Mouse (Mus musculus): ENCODE measurements around the gene Yju2. TPM values are rescaled to one million over a fixed set of nuclear protein-coding genes. Genes with fewer than 3 reads are reported as not detected.
"Not testable (repeated sequence)": the region's sequence is repeated elsewhere in the genome, so short reads cannot be mapped to it uniquely, and the experiment has no call there.

Yju2 gene
- 18.4 and 19.3 TPM in 2 replicates for polyA plus RNA-seq (2015; fragmentation: Nextera tagmentation; extraction: Ambion mirVana)

- peak within 1 kb of the TSS; percentile 98 for H3K27ac ChIP-seq (ENCODE audit: low read length)
- H3K4me1 ChIP-seq (ENCODE audit: control insufficient read depth, insufficient read depth, low read length) = peaks cover 14% of the 10 kb centered on the region
- peak within 1 kb of the TSS; percentile 82 for H3K9ac ChIP-seq (ENCODE audit: low read length)
- peaks cover 11% of the 10 kb centered on the region for H3K36me3 ChIP-seq (ENCODE audit: control insufficient read depth, insufficient read depth)
- peaks cover 18% of the 10 kb centered on the region for H3K27me3 ChIP-seq (ENCODE audit: control insufficient read depth, insufficient read depth, low read length)
- ATAC-seq (replicated peaks; ENCODE audit: extremely low read depth, insufficient read depth, low FRiP score) = peak; percentile 92
- peak within 1 kb of the TSS; percentile 73 for H3K4me3 ChIP-seq (ENCODE audit: low read length)
- WGBS = under 1% methylated on average over 45 of the region's 46 CpGs
- no peaks in the 10 kb centered on the region for H3K9me3 ChIP-seq (replicated peaks; ENCODE audit: control insufficient read depth, low read length)
- H3K4me2 ChIP-seq (ENCODE audit: low read depth, low read length) = peak within 1 kb of the TSS; percentile 66
Measured at GRCm38 (mm10) chr17:55958918-55959728, at the start of gene Yju2. Yju2 (plus strand) TSS chr17:55959099.

DNA sequence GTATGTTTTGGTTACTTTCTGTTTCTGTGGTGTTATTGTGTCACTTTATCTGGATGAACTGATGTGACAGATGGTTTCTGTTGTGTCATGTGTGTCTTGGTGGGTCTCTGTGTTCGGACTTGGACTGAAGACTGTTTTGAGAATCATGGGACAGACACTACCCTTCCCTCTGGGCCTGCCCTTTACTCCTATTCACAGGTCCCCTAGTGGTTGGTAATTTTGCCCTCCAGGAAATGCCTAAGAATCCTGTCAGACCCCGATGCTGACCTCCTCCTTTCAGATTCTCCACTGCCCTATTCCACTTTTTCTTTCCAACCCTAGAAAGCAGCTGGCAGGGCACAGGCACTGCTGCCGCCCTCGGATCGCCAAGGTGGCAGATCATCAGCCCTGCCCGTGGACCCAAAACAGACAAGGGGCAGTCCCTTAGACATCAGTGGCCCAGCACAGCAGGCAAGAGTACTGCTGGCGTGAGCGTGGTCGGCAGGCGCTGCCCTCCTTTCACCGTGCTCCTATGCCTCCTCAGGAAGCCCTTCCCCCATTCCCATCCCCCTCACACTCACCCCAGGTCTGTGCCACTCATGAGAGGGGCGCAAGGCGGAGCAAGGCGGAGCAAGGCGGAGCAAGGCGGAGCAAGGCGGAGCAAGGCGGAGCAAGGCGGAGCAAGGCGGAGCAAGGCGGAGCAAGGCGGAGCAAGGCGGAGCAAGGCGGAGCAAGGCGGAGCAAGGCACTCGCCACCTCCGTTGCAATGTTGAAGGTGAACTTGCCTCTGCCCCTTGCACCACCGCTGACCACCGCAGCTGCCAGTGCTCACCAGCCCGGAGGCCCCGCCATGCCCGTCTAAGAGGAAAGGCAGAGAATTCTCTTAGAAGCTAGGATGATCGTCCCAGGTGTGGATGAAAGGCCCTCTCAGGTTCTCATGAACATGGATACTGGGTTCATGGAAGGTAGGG, 27.1 kb upstream of the Yju2 start:
- H3K9ac ChIP-seq (ENCODE audit: low read length) = peak overlapping the region; percentile 82
- no peaks in the 10 kb centered on the region for H3K36me3 ChIP-seq (ENCODE audit: control insufficient read depth, insufficient read depth)
- 0 out of 2 replicates have a peak, but pooled peaks cover 2% of the 10 kb centered on the region for H3K4me1 ChIP-seq (ENCODE audit: control insufficient read depth, insufficient read depth, low read length)
- H3K27me3 ChIP-seq (ENCODE audit: control insufficient read depth, insufficient read depth, low read length) = no peaks in the 10 kb centered on the region
- peak; percentile 94 for ATAC-seq (replicated peaks; ENCODE audit: extremely low read depth, insufficient read depth, low FRiP score)
- H3K27ac ChIP-seq (ENCODE audit: low read length) = peak overlapping the region; percentile 66
- peak overlapping the region; percentile 78 for H3K4me3 ChIP-seq (ENCODE audit: low read length)
- peak overlapping the region; percentile 93 for H3K4me2 ChIP-seq (ENCODE audit: low read depth, low read length)
- H3K9me3 ChIP-seq (replicated peaks; ENCODE audit: control insufficient read depth, low read length) = 0 out of 2 replicates have a peak, but pooled peaks cover 3% of the 10 kb centered on the region
- WGBS = 2% methylated on average over 33 of the region's 33 CpGs

DNA sequence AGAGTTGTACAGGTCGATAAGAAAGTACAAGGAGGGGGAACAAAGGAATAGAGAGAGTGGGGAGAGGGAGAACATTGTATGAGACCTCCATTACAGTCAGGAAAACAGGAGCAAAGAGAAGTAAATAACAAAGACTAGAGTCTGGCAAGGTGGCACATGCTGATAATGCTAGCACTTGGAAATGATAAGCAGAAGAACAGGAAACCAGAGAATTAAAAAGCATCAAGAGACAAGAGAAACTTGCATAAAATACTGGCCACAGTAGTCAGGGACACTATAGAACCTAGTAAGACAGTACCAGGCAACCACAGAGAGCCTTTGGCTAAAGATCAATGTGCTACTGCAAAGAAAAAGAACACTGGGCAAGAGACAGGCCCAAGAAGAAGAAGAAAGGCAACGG, 26.3 kb upstream of the Yju2 start:
- ATAC-seq (replicated peaks; ENCODE audit: extremely low read depth, insufficient read depth, low FRiP score) = no peak
- WGBS = 63% methylated on average over 2 of the region's 2 CpGs
- Histone ChIP-seq H3K27me3 (ENCODE audit: control insufficient read depth, insufficient read depth, low read length) (no peaks in the 10 kb centered on the region), H3K4me1 (ENCODE audit: control insufficient read depth, insufficient read depth, low read length) (0 out of 2 replicates have a peak, but pooled peaks cover 2% of the 10 kb centered on the region), H3K4me2 (ENCODE audit: low read depth, low read length) (peak overlapping the region; percentile 93), H3K27ac (ENCODE audit: low read length) (no peak overlapping the region), H3K9ac (ENCODE audit: low read length) (no peak overlapping the region), H3K9me3 (replicated peaks; ENCODE audit: control insufficient read depth, low read length) (peaks cover 7% of the 10 kb centered on the region), H3K4me3 (ENCODE audit: low read length) (peak overlapping the region; percentile 78), H3K36me3 (ENCODE audit: control insufficient read depth, insufficient read depth) (no peaks in the 10 kb centered on the region)

DNA sequence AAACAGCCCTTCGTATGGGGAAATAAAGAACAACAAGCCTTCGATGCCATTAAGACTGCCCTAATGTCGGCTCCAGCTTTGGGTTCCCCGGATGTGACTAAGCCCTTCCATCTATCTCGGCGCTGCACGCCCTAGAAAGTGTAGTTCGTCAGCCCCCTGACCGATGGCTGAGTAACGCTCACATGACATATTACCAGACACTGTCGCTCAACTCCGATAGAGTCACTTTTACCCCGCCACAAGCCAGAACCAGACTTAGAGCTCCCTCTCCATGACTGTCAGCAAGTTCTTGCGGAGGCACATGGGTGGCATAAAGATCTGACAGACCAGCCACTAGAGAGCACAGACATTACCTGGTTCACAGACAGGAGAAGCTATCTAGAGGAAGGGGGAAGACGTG, 25.7 kb upstream of the Yju2 start:
- Histone ChIP-seq H3K27ac (ENCODE audit: low read length) (no peak overlapping the region), H3K9me3 (replicated peaks; ENCODE audit: control insufficient read depth, low read length) (peaks cover 9% of the 10 kb centered on the region), H3K27me3 (ENCODE audit: control insufficient read depth, insufficient read depth, low read length) (no peaks in the 10 kb centered on the region), H3K36me3 (ENCODE audit: control insufficient read depth, insufficient read depth) (0 out of 2 replicates have a peak, but pooled peaks cover 2% of the 10 kb centered on the region), H3K9ac (ENCODE audit: low read length) (no peak overlapping the region), H3K4me2 (ENCODE audit: low read depth, low read length) (no peak overlapping the region), H3K4me1 (ENCODE audit: control insufficient read depth, insufficient read depth, low read length) (0 out of 2 replicates have a peak, but pooled peaks cover 2% of the 10 kb centered on the region), H3K4me3 (ENCODE audit: low read length) (no peak overlapping the region)
- 90% methylated on average over 15 of the region's 15 CpGs for WGBS
- no peak for ATAC-seq (replicated peaks; ENCODE audit: extremely low read depth, insufficient read depth, low FRiP score)

- not testable (repeated sequence) for H3K36me3 ChIP-seq (ENCODE audit: control insufficient read depth, insufficient read depth); H3K4me1 ChIP-seq (ENCODE audit: control insufficient read depth, insufficient read depth, low read length); ATAC-seq (replicated peaks; ENCODE audit: extremely low read depth, insufficient read depth, low FRiP score); H3K9me3 ChIP-seq (replicated peaks; ENCODE audit: control insufficient read depth, low read length); H3K27me3 ChIP-seq (ENCODE audit: control insufficient read depth, insufficient read depth, low read length)
- Histone ChIP-seq H3K4me2 (ENCODE audit: low read depth, low read length) (peak overlapping the region; percentile 59), H3K4me3 (ENCODE audit: low read length) (peak overlapping the region; percentile 56), H3K9ac (ENCODE audit: low read length) (peak overlapping the region; percentile 76), H3K27ac (ENCODE audit: low read length) (peak overlapping the region; percentile 90)
- 22% methylated on average over 10 of the region's 10 CpGs for WGBS
Measured at GRCm38 (mm10) chr17:55944387-55944865, 14.5 kb upstream of the Yju2 start.

DNA sequence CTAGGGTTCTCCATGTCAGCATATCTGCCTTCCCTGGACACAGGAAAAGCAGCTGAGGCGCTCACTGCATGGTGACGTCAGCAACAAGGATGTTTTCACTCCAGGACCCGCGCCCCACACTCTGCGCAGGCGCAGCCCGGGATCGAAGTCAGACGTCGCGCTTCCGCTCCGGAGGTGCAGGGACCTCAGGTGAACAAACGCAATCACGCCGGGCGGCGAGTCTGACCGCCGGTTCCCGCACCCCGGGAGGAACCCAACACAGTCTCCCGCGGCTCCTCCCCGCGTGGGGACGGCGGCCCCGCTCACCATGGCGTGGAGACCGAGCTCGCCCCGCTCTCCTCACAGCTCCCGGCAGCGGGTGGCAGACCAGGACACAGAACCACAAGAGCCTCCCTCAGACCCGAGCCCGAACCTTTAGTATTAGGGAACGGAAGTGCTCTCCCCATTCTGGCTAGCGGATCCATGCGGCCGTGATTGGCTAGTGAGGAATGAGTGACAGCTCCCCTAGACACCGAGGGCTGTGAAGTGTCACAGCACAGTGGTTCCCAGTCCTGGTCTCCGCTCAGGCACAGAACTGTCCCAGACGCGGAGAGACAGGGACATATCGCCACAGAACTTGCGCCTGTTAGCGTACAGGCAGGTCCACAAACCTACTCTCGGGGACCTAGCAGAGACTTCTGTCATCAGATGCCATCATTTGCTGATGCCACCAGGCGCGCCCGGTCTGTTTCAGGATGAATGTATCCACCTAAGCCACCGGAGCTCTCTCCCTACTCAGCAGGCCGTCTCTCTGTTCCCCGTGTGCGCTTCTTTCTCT, 13.8 kb upstream of the Yju2 start:
- not testable (repeated sequence) for H3K27me3 ChIP-seq (ENCODE audit: control insufficient read depth, insufficient read depth, low read length); H3K4me1 ChIP-seq (ENCODE audit: control insufficient read depth, insufficient read depth, low read length); H3K9me3 ChIP-seq (replicated peaks; ENCODE audit: control insufficient read depth, low read length); H3K36me3 ChIP-seq (ENCODE audit: control insufficient read depth, insufficient read depth)
- H3K9ac ChIP-seq (ENCODE audit: low read length) = peak overlapping the region; percentile 76
- WGBS = under 1% methylated on average over 49 of the region's 56 CpGs
- peak overlapping the region; percentile 59 for H3K4me2 ChIP-seq (ENCODE audit: low read depth, low read length)
- peak overlapping the region; percentile 56 for H3K4me3 ChIP-seq (ENCODE audit: low read length)
- peak; percentile 98 for ATAC-seq (replicated peaks; ENCODE audit: extremely low read depth, insufficient read depth, low FRiP score)
- H3K27ac ChIP-seq (ENCODE audit: low read length) = peak overlapping the region; percentile 90

DNA sequence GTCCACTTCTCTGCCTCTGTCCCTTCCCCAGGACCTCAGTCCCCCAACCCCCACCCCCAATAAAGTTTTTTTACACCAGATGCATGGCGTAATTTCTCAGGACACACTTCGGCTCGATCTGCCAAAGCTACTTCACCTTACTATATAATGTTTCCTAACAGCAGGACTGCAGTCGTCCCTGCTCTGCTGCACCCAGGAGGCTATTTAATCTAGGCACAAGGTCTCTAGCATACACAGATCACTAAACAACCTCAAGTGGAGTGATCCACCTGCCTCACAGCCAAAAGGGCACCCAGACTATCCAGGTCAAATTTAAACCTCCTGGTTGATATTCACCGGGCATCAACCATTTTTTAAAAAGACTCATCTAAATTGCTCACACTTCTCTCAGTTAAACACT, 13.2 kb upstream of the Yju2 start:
- ATAC-seq (replicated peaks; ENCODE audit: extremely low read depth, insufficient read depth, low FRiP score) = no peak
- no peaks in the 10 kb centered on the region; the same call in 1 of the 2 replicates for H3K9me3 ChIP-seq (replicated peaks; ENCODE audit: control insufficient read depth, low read length)

GRCm38 (mm10) chr17:55948647-55949046, 10.3 kb upstream of the Yju2 start:
- Histone ChIP-seq H3K9ac (ENCODE audit: low read length) (no peak overlapping the region), H3K9me3 (replicated peaks; ENCODE audit: control insufficient read depth, low read length) (no peaks in the 10 kb centered on the region), H3K27ac (ENCODE audit: low read length) (no peak overlapping the region), H3K27me3 (ENCODE audit: control insufficient read depth, insufficient read depth, low read length) (0 out of 2 replicates have a peak, but pooled peaks cover under 1% of the 10 kb centered on the region), H3K4me3 (ENCODE audit: low read length) (no peak overlapping the region), H3K4me2 (ENCODE audit: low read depth, low read length) (no peak overlapping the region), H3K36me3 (ENCODE audit: control insufficient read depth, insufficient read depth) (no peaks in the 10 kb centered on the region), H3K4me1 (ENCODE audit: control insufficient read depth, insufficient read depth, low read length) (peaks cover 3% of the 10 kb centered on the region)
- ATAC-seq (replicated peaks; ENCODE audit: extremely low read depth, insufficient read depth, low FRiP score) = no peak
- 75% methylated on average over 4 of the region's 4 CpGs for WGBS

More for the DNA sequence above, 13.2 kb upstream of the Yju2 start:
- H3K27me3 ChIP-seq (ENCODE audit: control insufficient read depth, insufficient read depth, low read length) = no peaks in the 10 kb centered on the region
- H3K4me2 ChIP-seq (ENCODE audit: low read depth, low read length) = peak overlapping the region; percentile 59
- H3K27ac ChIP-seq (ENCODE audit: low read length) = peak overlapping the region; percentile 90
- H3K4me3 ChIP-seq (ENCODE audit: low read length) = peak overlapping the region; percentile 56
- peaks cover 3% of the 10 kb centered on the region for H3K4me1 ChIP-seq (ENCODE audit: control insufficient read depth, insufficient read depth, low read length)
- WGBS = 27% methylated on average over 5 of the region's 5 CpGs
- H3K36me3 ChIP-seq (ENCODE audit: control insufficient read depth, insufficient read depth) = no peaks in the 10 kb centered on the region; the same call in 1 of the 2 replicates
- peak overlapping the region; percentile 53 for H3K9ac ChIP-seq (ENCODE audit: low read length)
